Mouse (Mus musculus): ENCODE data around the gene Fgfr2. TPM values are rescaled to one million over a fixed set of nuclear protein-coding genes. Genes with fewer than 3 reads are reported as not detected.

The Fgfr2 gene
- polyA plus RNA-seq, 1 experiment from 2014 or later = 110 TPM

- no peak for TF ChIP-seq EP300 (IDR thresholded peaks at IDR 0.05)
- TF ChIP-seq CTCF (IDR thresholded peaks at IDR 0.05) = no peak
- H3K36me3 ChIP-seq (ENCODE audit: insufficient read depth, low read length) = no peaks in the 10 kb centered on the region; the same call in 1 of the 2 replicates
- no peak overlapping the region for H3K27ac ChIP-seq (ENCODE audit: low read length)
- H3K4me2 ChIP-seq (replicated peaks; ENCODE audit: low read depth, low read length) = no peak overlapping the region
- H3K9ac ChIP-seq (replicated peaks; ENCODE audit: low read depth) = no peak overlapping the region
- H3K27me3 ChIP-seq (replicated peaks; ENCODE audit: insufficient read depth, low read length) = no peaks in the 10 kb centered on the region
- ATAC-seq (no peak), DNase-seq (ENCODE audit: low spot score) (no peak)
- H3K4me1 ChIP-seq (ENCODE audit: insufficient read depth, low read depth, low read length) = no peaks in the 10 kb centered on the region
- H3K4me3 ChIP-seq (ENCODE audit: low read depth, low read length) = no peak overlapping the region
- H3K9me3 ChIP-seq (ENCODE audit: low read length) = no peaks in the 10 kb centered on the region
- 85% methylated on average over 14 of the region's 14 CpGs for WGBS
Observed at GRCm38 (mm10) chr7:130910841-130911240, 2212.3 kb downstream of the Fgfr2 start.

GRCm38 (mm10) chr7:130904571-130905365, 2218.4 kb downstream of the Fgfr2 start:
- no peak overlapping the region for H3K9ac ChIP-seq (replicated peaks; ENCODE audit: low read depth)
- no peaks in the 10 kb centered on the region for H3K4me1 ChIP-seq (ENCODE audit: insufficient read depth, low read depth, low read length)
- H3K36me3 ChIP-seq (ENCODE audit: insufficient read depth, low read length) = peaks cover 13% of the 10 kb centered on the region; the same call in 1 of the 2 replicates
- no peak overlapping the region for H3K27ac ChIP-seq (ENCODE audit: low read length)
- H3K4me3 ChIP-seq (ENCODE audit: low read depth, low read length) = no peak overlapping the region
- no peaks in the 10 kb centered on the region for H3K27me3 ChIP-seq (replicated peaks; ENCODE audit: insufficient read depth, low read length)
- TF ChIP-seq CTCF (IDR thresholded peaks at IDR 0.05) (no peak), EP300 (IDR thresholded peaks at IDR 0.05) (no peak)
- WGBS = 82% methylated on average over 13 of the region's 13 CpGs
- ATAC-seq (no peak), DNase-seq (ENCODE audit: low spot score) (no peak)
- no peaks in the 10 kb centered on the region for H3K9me3 ChIP-seq (ENCODE audit: low read length)
- no peak overlapping the region for H3K4me2 ChIP-seq (replicated peaks; ENCODE audit: low read depth, low read length)

- Histone ChIP-seq H3K9me3 (ENCODE audit: low read length) (no peaks in the 10 kb centered on the region), H3K9ac (replicated peaks; ENCODE audit: low read depth) (no peak overlapping the region), H3K36me3 (ENCODE audit: insufficient read depth, low read length) (peaks cover 13% of the 10 kb centered on the region; the same call in 1 of the 2 replicates), H3K27ac (ENCODE audit: low read length) (no peak overlapping the region), H3K4me1 (ENCODE audit: insufficient read depth, low read depth, low read length) (no peaks in the 10 kb centered on the region), H3K4me2 (replicated peaks; ENCODE audit: low read depth, low read length) (no peak overlapping the region), H3K27me3 (replicated peaks; ENCODE audit: insufficient read depth, low read length) (no peaks in the 10 kb centered on the region), H3K4me3 (ENCODE audit: low read depth, low read length) (no peak overlapping the region)
- WGBS = 76% methylated on average over 16 of the region's 16 CpGs
- DNase-seq (ENCODE audit: low spot score) (no peak), ATAC-seq (no peak)
- TF ChIP-seq CTCF (IDR thresholded peaks at IDR 0.05) (no peak), EP300 (IDR thresholded peaks at IDR 0.05) (no peak)
Observed at GRCm38 (mm10) chr7:130903505-130904074, 2219.6 kb downstream of the Fgfr2 start.

GRCm38 (mm10) chr7:130902929-130903328, 2220.2 kb downstream of the Fgfr2 start:
- H3K36me3 ChIP-seq (ENCODE audit: insufficient read depth, low read length) = peaks cover 14% of the 10 kb centered on the region; the same call in 1 of the 2 replicates
- H3K4me2 ChIP-seq (replicated peaks; ENCODE audit: low read depth, low read length) = no peak overlapping the region
- 91% methylated on average over 1 of the region's 1 CpGs for WGBS

GRCm38 (mm10) chr7:130900233-130900848, 2222.8 kb downstream of the Fgfr2 start:
- Histone ChIP-seq H3K9me3 (ENCODE audit: low read length) (no peaks in the 10 kb centered on the region), H3K4me3 (ENCODE audit: low read depth, low read length) (no peak overlapping the region), H3K9ac (replicated peaks; ENCODE audit: low read depth) (no peak overlapping the region), H3K4me1 (ENCODE audit: insufficient read depth, low read depth, low read length) (no peaks in the 10 kb centered on the region), H3K27me3 (replicated peaks; ENCODE audit: insufficient read depth, low read length) (no peaks in the 10 kb centered on the region), H3K27ac (ENCODE audit: low read length) (no peak overlapping the region), H3K36me3 (ENCODE audit: insufficient read depth, low read length) (peaks cover 18% of the 10 kb centered on the region; the same call in 1 of the 2 replicates), H3K4me2 (replicated peaks; ENCODE audit: low read depth, low read length) (no peak overlapping the region)
- DNase-seq (ENCODE audit: low spot score) = peak; percentile 36
- 81% methylated on average over 5 of the region's 5 CpGs for WGBS
- TF ChIP-seq EP300 (IDR thresholded peaks at IDR 0.05) (no peak), CTCF (IDR thresholded peaks at IDR 0.05) (no peak)
- no peak for ATAC-seq

More at GRCm38 (mm10) chr7:130902929-130903328, 2220.2 kb downstream of the Fgfr2 start:
- TF ChIP-seq EP300 (IDR thresholded peaks at IDR 0.05) (no peak), CTCF (IDR thresholded peaks at IDR 0.05) (no peak)
- Histone ChIP-seq H3K9ac (replicated peaks; ENCODE audit: low read depth) (no peak overlapping the region), H3K27ac (ENCODE audit: low read length) (no peak overlapping the region), H3K4me3 (ENCODE audit: low read depth, low read length) (no peak overlapping the region), H3K27me3 (replicated peaks; ENCODE audit: insufficient read depth, low read length) (no peaks in the 10 kb centered on the region), H3K9me3 (ENCODE audit: low read length) (no peaks in the 10 kb centered on the region), H3K4me1 (ENCODE audit: insufficient read depth, low read depth, low read length) (no peaks in the 10 kb centered on the region)
- ATAC-seq (no peak), DNase-seq (ENCODE audit: low spot score) (no peak)

- H3K9ac ChIP-seq (replicated peaks; ENCODE audit: low read depth) = no peak overlapping the region
- H3K4me3 ChIP-seq (ENCODE audit: low read depth, low read length) = no peak overlapping the region
- no peaks in the 10 kb centered on the region for H3K4me1 ChIP-seq (ENCODE audit: insufficient read depth, low read depth, low read length)
- no peaks in the 10 kb centered on the region for H3K27me3 ChIP-seq (replicated peaks; ENCODE audit: insufficient read depth, low read length)
- 77% methylated on average over 4 of the region's 4 CpGs for WGBS
- no peak overlapping the region for H3K27ac ChIP-seq (ENCODE audit: low read length)
- ATAC-seq (no peak), DNase-seq (ENCODE audit: low spot score) (no peak)
- no peaks in the 10 kb centered on the region for H3K9me3 ChIP-seq (ENCODE audit: low read length)
- H3K4me2 ChIP-seq (replicated peaks; ENCODE audit: low read depth, low read length) = no peak overlapping the region
- TF ChIP-seq CTCF (IDR thresholded peaks at IDR 0.05) (peak; percentile 44), EP300 (IDR thresholded peaks at IDR 0.05) (no peak)
- H3K36me3 ChIP-seq (ENCODE audit: insufficient read depth, low read length) = peaks cover 15% of the 10 kb centered on the region; the same call in 1 of the 2 replicates
Observed at GRCm38 (mm10) chr7:130898373-130898772, 2224.8 kb downstream of the Fgfr2 start.
